Mouse (Mus musculus) cortical plate, adult 2 months (tissue): Measurements from ENCODE around the gene Coro2b.

Experiments
- CTCF ChIP-seq: fragments of 200-500 bp; IDR thresholded peaks from 2 replicates; pipeline ENCODE4 v1.5.1; 2011; ENCODE audit warnings: mild to moderate bottlenecking, control low read depth, low read length; ENCODE audit not compliant: insufficient read depth; ENCODE audit errors: extremely low read depth
- POLR2A ChIP-seq: fragments of 200-500 bp; IDR thresholded peaks from 2 replicates; pipeline ENCODE4 v1.6.1; 2011; ENCODE audit warnings: mild to moderate bottlenecking, low read length, control low read depth; ENCODE audit not compliant: insufficient read depth; ENCODE audit errors: extremely low read depth

GRCm38 (mm10) chr9:62476782-62477487 lies 59.9 kb downstream of the Coro2b start:
- TF ChIP-seq CTCF (no peak), POLR2A (no peak)
